Mouse (Mus musculus) olfactory bulb, adult 2 months (tissue): ENCODE results near the gene Lsamp.

Source experiments
- CTCF ChIP-seq: fragments of 200-500 bp; IDR thresholded peaks from 2 replicates; pipeline ENCODE4 v1.5.1; 2012; ENCODE audit warnings: low read depth, mild to moderate bottlenecking, low read length, moderate library complexity; ENCODE audit not compliant: insufficient read depth
- POLR2A ChIP-seq: fragments of 200-500 bp; IDR thresholded peaks from 2 replicates; pipeline ENCODE4 v1.6.1; 2012; ENCODE audit warnings: mild to moderate bottlenecking, low read depth, low read length, moderate library complexity; ENCODE audit not compliant: insufficient read depth

GRCm38 (mm10) chr16:41965636-41966035 is 1981.5 kb downstream of the Lsamp start:
- TF ChIP-seq CTCF, result no peak
- no peak for TF ChIP-seq POLR2A
